Mouse (Mus musculus) small intestine, adult 10 weeks (tissue): ENCODE measurements around the gene Ccdc32. TPM values are rescaled to one million over a fixed set of nuclear protein-coding genes. Genes with fewer than 3 reads are reported as not detected.

ENCODE experiments used
- polyA plus RNA-seq: library from polyadenylated mRNA; stranded (reverse); fragments of 350-450 nt; fragmentation: Illumina TruSeq; extraction: RNeasy Lipid Tissue Mini Kit (QIAGEN cat#74804); gene quantifications from one replicate; pipeline ENCODE4 v1.2.3, GENCODE M21; 2014; ENCODE audit warnings: low replicate concordance

Ccdc32 gene
- 22.2 TPM for polyA plus RNA-seq

DNA sequence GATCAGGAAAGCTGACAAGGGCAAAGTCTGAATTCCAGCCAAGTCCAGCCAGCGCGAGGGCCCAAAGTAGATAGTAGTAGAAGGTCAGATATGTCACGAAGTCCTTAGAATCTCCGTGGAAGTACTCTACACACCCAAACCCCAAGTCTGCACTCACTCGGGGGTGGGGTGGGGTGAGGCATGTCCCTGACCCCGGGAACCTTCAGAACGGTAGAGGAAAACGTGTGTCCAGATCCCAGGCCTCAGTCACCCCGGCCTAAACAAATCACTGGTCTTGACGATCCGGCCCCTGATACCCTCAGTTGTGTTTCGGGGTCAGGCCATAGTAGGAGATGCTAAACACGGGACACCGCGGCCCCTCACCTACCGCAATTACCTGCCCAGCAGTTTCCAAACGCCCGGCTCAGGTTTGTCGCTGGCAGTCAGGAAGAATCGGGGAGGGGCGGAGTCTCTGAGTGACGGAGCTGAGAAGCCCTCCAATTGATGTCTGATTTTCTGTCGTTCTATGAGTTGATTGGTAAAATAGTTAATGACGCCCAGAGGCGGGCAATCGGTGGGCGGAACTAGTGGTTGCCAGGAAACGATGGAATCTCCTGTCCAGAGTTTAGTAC lies at the start of gene Ccdc32:
Ccdc32 (minus strand) TSS at position 453 of the 611 bp plus-strand sequence.

GRCm38 (mm10) chr2:119046649-119047611 lies 17.7 kb upstream of the Ccdc32 start, which contains the start of gene Knl1:
TSS of gene Knl1 (plus strand) at chr2:119047119.

DNA sequence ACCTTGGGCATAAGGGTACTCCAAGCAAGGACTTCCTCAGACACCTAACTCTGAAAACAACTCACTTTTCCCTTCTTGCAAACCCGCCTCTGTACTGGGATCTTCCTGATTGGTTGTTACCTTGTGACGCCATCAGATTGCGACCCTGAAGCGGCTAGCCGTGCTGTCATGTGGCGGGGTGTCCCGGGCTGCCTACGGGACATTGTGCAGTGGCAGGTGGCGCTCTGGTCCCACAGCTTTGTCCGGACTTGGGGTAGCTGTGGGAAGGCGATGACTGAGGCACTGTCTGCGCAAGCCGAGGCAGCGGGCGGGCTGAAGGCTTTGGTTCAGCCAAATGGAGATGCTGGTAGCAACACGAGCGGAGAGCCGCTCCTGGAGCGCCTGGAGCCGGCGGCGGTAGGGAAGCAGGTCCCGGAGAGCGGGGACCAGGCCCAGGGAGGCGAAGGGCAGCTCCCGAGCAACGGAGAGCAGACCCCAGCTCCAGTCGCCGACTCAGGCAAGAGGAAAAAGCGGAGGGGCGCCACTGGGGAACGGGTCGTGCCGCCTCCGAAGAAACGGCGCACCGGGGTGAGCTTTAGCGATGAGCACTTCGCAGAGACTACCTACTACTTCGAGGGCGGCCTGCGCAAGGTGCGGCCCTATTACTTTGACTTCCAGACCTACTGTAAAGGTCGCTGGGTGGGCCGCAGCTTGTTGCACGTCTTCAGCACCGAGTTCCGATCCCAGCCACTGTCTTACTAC lies 5.6 kb upstream of the Ccdc32 start, which contains the start of gene Rpusd2:
Rpusd2 (plus strand) TSS at position 135 of the 741 bp plus-strand sequence.

Other genes with a start within 250 kb of the Ccdc32 start
- gene Disp2, start 249.7 kb downstream of the Ccdc32 start, polyA plus RNA-seq: 0.67 TPM
- gene Knstrn, start 215.4 kb downstream of the Ccdc32 start, polyA plus RNA-seq: 6.4 TPM
- gene Ivd, start 167.4 kb downstream of the Ccdc32 start, polyA plus RNA-seq: 8.3 TPM
- 2.5 TPM for gene Bahd1, start 129.0 kb downstream of the Ccdc32 start, polyA plus RNA-seq
- 0.59 TPM for gene Chst14, start 102.9 kb downstream of the Ccdc32 start, polyA plus RNA-seq
- 1.7 TPM for gene Rpusd2, start 5.4 kb upstream of the Ccdc32 start, polyA plus RNA-seq
- gene Knl1, start 17.7 kb upstream of the Ccdc32 start, polyA plus RNA-seq: 14.3 TPM
- gene Rad51, start 83.4 kb upstream of the Ccdc32 start, polyA plus RNA-seq: 14.0 TPM
- 154 TPM for gene Rmdn3, start 127.6 kb upstream of the Ccdc32 start, polyA plus RNA-seq
- gene Gchfr, start 138.4 kb upstream of the Ccdc32 start, polyA plus RNA-seq: not detected
- gene Gm14137, start 145.1 kb upstream of the Ccdc32 start, polyA plus RNA-seq: not detected
- 2.9 TPM for gene Zfyve19, start 179.2 kb upstream of the Ccdc32 start, polyA plus RNA-seq
- gene Dnajc17, start 179.4 kb upstream of the Ccdc32 start, polyA plus RNA-seq: not detected
- 40.4 TPM for gene Ppp1r14d, start 200.5 kb upstream of the Ccdc32 start, polyA plus RNA-seq
- 24.6 TPM for gene Spint1, start 208.0 kb upstream of the Ccdc32 start, polyA plus RNA-seq
- gene Rhov, start 241.9 kb upstream of the Ccdc32 start, polyA plus RNA-seq: not detected